20 mouse cellular contexts compared by ENCODE assay signal in the genomic region with DNA sequence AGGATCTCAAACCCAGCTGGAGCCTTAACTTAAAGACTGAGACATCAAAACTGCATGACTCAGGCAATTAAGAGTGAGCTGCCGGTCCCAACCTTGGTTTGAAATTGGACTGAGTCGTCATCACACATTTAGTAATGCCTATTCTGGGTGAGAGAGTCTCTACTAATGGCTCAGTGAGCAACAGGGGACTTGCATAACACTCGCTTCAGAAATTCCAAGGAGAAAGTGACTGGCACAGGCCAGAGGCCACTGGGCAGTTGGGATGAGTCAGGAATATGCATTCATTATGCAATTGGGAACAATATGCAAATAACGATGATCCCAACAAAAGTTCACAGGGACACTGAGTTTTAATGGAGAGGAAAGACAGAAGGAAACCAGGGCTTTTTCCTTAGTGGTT.
A peak's percentile ranks its signal among the peaks of the same experiment; 100 is the strongest.
DNase-seq lines count a peak whose midpoint lies in the region; ATAC-seq lines count a peak whose summit lies in the region.
"Had no signal": no experiment of that assay in that cellular context is flagged by ENCODE, and none has a peak within 500 bp of the region (broad histone marks: within the 10 kb centered on the region; RNA-seq: fewer than 3 reads in every experiment).

No protein-coding gene starts in this region.

- ATAC-seq in kidney, embryonic 15.5 days (replicated peaks; ENCODE audit: low FRiP score): no peak
- ATAC-seq: inflammation-experienced regulatory T-cells, adult 6 months had no signal

- H3K27ac ChIP-seq in kidney, embryonic 15.5 days: no peak overlapping the region
- H3K27ac ChIP-seq in brown adipose tissue, adult 24 weeks (replicated peaks; ENCODE audit: low read depth, low read length): peak overlapping the region; percentile 48
- H3K27ac ChIP-seq: embryonic facial prominence, embryonic 10.5 days; gastrocnemius, adult 2 months; heart, embryonic 15.5 days; hindbrain, embryonic 14.5 days; midbrain, embryonic 12.5 days had no signal

- DNase-seq in kidney, adult 9 months: peak; percentile 42
- DNase-seq in Muller cell, postnatal 12 days (ENCODE audit: inconsistent ontology term): peak; percentile 72
- DNase-seq in adipocyte (ENCODE audit: low spot score): peak; percentile 45
- DNase-seq in right cerebral cortex, postnatal 14 days: no peak
- DNase-seq in right cerebral cortex, postnatal 25 days: no peak
- DNase-seq in embryo, embryonic 9.5 days (ENCODE audit: extremely low spot score): no peak
- DNase-seq: cerebellum, adult 9-10 months; gastrocnemius, adult 2 months; heart, postnatal 36 days; lung, adult 18-20 months; lung, postnatal 14 days; thymus, postnatal 25 days had no signal

- no peaks in the 10 kb centered on the region for H3K9me3 ChIP-seq in kidney, embryonic 15.5 days (replicated peaks)
- H3K9me3 ChIP-seq: heart, embryonic 15.5 days had no signal

- H3K4me3 ChIP-seq in kidney, embryonic 15.5 days (replicated peaks): no peak overlapping the region
- H3K4me3 ChIP-seq in brown adipose tissue, adult 24 weeks (ENCODE audit: insufficient read depth, low read depth, low read length): no peak overlapping the region
- H3K4me3 ChIP-seq: embryonic facial prominence, embryonic 10.5 days; gastrocnemius, adult 2 months; heart, embryonic 15.5 days; midbrain, embryonic 12.5 days had no signal

- H3K36me3 ChIP-seq in kidney, embryonic 15.5 days: peaks cover 27% of the 10 kb centered on the region
- H3K36me3 ChIP-seq: midbrain, embryonic 12.5 days had no signal

- H3K9ac ChIP-seq in kidney, embryonic 15.5 days: no peak overlapping the region
- H3K9ac ChIP-seq: heart, embryonic 15.5 days; hindbrain, embryonic 14.5 days; midbrain, embryonic 12.5 days had no signal

- WGBS in kidney, embryonic 15.5 days: 91% methylated on average over 4 of the region's 4 CpGs

- no peak overlapping the region for H3K4me2 ChIP-seq in kidney, embryonic 15.5 days
- H3K4me2 ChIP-seq: heart, embryonic 15.5 days; hindbrain, embryonic 14.5 days; liver, embryonic 11.5 days; midbrain, embryonic 12.5 days had no signal

- peaks cover 14% of the 10 kb centered on the region for H3K4me1 ChIP-seq in kidney, embryonic 15.5 days
- H3K4me1 ChIP-seq in brown adipose tissue, adult 24 weeks (ENCODE audit: control insufficient read depth, insufficient read depth, insufficient read length, low read length): peaks cover 5% of the 10 kb centered on the region; the same call in 1 of the 2 replicates
- H3K4me1 ChIP-seq: heart, embryonic 15.5 days had no signal

- no peaks in the 10 kb centered on the region for H3K27me3 ChIP-seq in kidney, embryonic 15.5 days
- H3K27me3 ChIP-seq: heart, embryonic 15.5 days; midbrain, embryonic 12.5 days had no signal

Comparison
In these comparisons a context has a peak if more than half of its experiments do, and no peak if none do; other contexts are left out.
1. DNase-seq: peak in kidney, adult 9 months (single experiment), Muller cell, postnatal 12 days (single experiment) and adipocyte (single experiment); none in right cerebral cortex, postnatal 14 days (single experiment), right cerebral cortex, postnatal 25 days (single experiment) and embryo, embryonic 9.5 days (single experiment).